Mouse (Mus musculus): ENCODE results near the gene Gtpbp3. TPM values are rescaled to one million over a fixed set of nuclear protein-coding genes. Genes with fewer than 3 reads are reported as not detected.

Gene Gtpbp3
- polyA plus RNA-seq, 2 experiments: 1.3 to 9.2 TPM

- peaks cover 8 to 14% of the 10 kb centered on the region in 2 experiments for H3K4me1 ChIP-seq (replicated peaks; ENCODE audit: control insufficient read depth in 2 of 2, insufficient read depth in 2 of 2, low read length in 1 of 2)
- ATAC-seq (ENCODE audit: insufficient read depth) (no peak), DNase-seq (ENCODE audit: low read depth in 3 of 3, low spot score in 3 of 3) (no peak)
- no peak overlapping the region for H3K4me3 ChIP-seq (ENCODE audit: insufficient read depth in 1 of 2, low read depth in 2 of 2, low read length in 2 of 2)
- H3K27ac ChIP-seq: no peak overlapping the region
- peaks cover 13% of the 10 kb centered on the region for H3K36me3 ChIP-seq (replicated peaks; ENCODE audit: control insufficient read depth, insufficient read depth, low read depth)
- H3K9ac ChIP-seq (replicated peaks): no peak overlapping the region
- no peaks in the 10 kb centered on the region for H3K9me3 ChIP-seq (ENCODE audit: control insufficient read depth, low read length)
- no peaks in the 10 kb centered on the region for H3K27me3 ChIP-seq (ENCODE audit: control insufficient read depth, insufficient read depth, low read length)
- TF ChIP-seq EP300 (IDR thresholded peaks at IDR 0.05; ENCODE audit: low read depth) (no peak), CTCF (IDR thresholded peaks at IDR 0.05; ENCODE audit: low read depth) (peak; percentile 46)
- WGBS (ENCODE audit: insufficient replicate concordance): 88% methylated on average over 8 of the region's 8 CpGs
- H3K4me2 ChIP-seq (ENCODE audit: low read depth): no peak overlapping the region
Observed at GRCm38 (mm10) chr8:71472601-71473386, 15.1 kb upstream of the Gtpbp3 start.

GRCm38 (mm10) chr8:71474344-71474743 lies 13.6 kb upstream of the Gtpbp3 start:
- H3K4me1 ChIP-seq (replicated peaks; ENCODE audit: control insufficient read depth in 2 of 2, insufficient read depth in 2 of 2, low read length in 1 of 2): peaks cover 8 to 12% of the 10 kb centered on the region in 2 experiments
- H3K27me3 ChIP-seq (ENCODE audit: control insufficient read depth, insufficient read depth, low read length): no peaks in the 10 kb centered on the region
- H3K27ac ChIP-seq: no peak overlapping the region
- no peak overlapping the region for H3K4me3 ChIP-seq (ENCODE audit: insufficient read depth in 1 of 2, low read depth in 2 of 2, low read length in 2 of 2)
- ATAC-seq (ENCODE audit: insufficient read depth): no peak
- TF ChIP-seq CTCF (IDR thresholded peaks at IDR 0.05; ENCODE audit: low read depth) (no peak), EP300 (IDR thresholded peaks at IDR 0.05; ENCODE audit: low read depth) (no peak)
- H3K4me2 ChIP-seq (ENCODE audit: low read depth): no peak overlapping the region
- no peaks in the 10 kb centered on the region for H3K9me3 ChIP-seq (ENCODE audit: control insufficient read depth, low read length)
- 90% methylated on average over 18 of the region's 18 CpGs for WGBS (ENCODE audit: insufficient replicate concordance)
- H3K9ac ChIP-seq (replicated peaks): no peak overlapping the region
- H3K36me3 ChIP-seq (replicated peaks; ENCODE audit: control insufficient read depth, insufficient read depth, low read depth): peaks cover 13% of the 10 kb centered on the region
- no peak for DNase-seq (ENCODE audit: low read depth in 3 of 3, low spot score in 3 of 3)

- Histone ChIP-seq H3K4me1 (replicated peaks; ENCODE audit: control insufficient read depth in 2 of 2, insufficient read depth in 2 of 2, low read length in 1 of 2) (peaks cover 2 to 9% of the 10 kb centered on the region in 2 experiments; a peak in 3 of 4 replicates), H3K9ac (replicated peaks) (no peak overlapping the region), H3K4me2 (ENCODE audit: low read depth) (no peak overlapping the region; the same call in 1 of the 2 replicates), H3K4me3 (ENCODE audit: insufficient read depth in 1 of 2, low read depth in 2 of 2, low read length in 2 of 2) (no peak overlapping the region), H3K27ac (no peak overlapping the region), H3K36me3 (replicated peaks; ENCODE audit: control insufficient read depth, insufficient read depth, low read depth) (peaks cover 13% of the 10 kb centered on the region), H3K9me3 (ENCODE audit: control insufficient read depth, low read length) (no peaks in the 10 kb centered on the region), H3K27me3 (ENCODE audit: control insufficient read depth, insufficient read depth, low read length) (no peaks in the 10 kb centered on the region)
- 84% methylated on average over 25 of the region's 25 CpGs for WGBS (ENCODE audit: insufficient replicate concordance)
- TF ChIP-seq EP300 (IDR thresholded peaks at IDR 0.05; ENCODE audit: low read depth) (no peak), CTCF (IDR thresholded peaks at IDR 0.05; ENCODE audit: low read depth) (no peak)
- no peak for ATAC-seq (ENCODE audit: insufficient read depth)
- no peak for DNase-seq (ENCODE audit: low read depth in 3 of 3, low spot score in 3 of 3)
Observed at GRCm38 (mm10) chr8:71474785-71475701, 12.9 kb upstream of the Gtpbp3 start.

GRCm38 (mm10) chr8:71475702-71476075 lies 12.2 kb upstream of the Gtpbp3 start:
- TF ChIP-seq EP300 (IDR thresholded peaks at IDR 0.05; ENCODE audit: low read depth) (no peak), CTCF (IDR thresholded peaks at IDR 0.05; ENCODE audit: low read depth) (no peak)
- ATAC-seq (ENCODE audit: insufficient read depth) (no peak), DNase-seq (ENCODE audit: low read depth in 3 of 3, low spot score in 3 of 3) (no peak)
- peak overlapping the region; percentile 54; the same call in 1 of the 2 replicates for H3K9ac ChIP-seq (replicated peaks)
- WGBS (ENCODE audit: insufficient replicate concordance): 28% methylated on average over 4 of the region's 4 CpGs
- no peaks in the 10 kb centered on the region for H3K9me3 ChIP-seq (ENCODE audit: control insufficient read depth, low read length)
- H3K4me2 ChIP-seq (ENCODE audit: low read depth): peak overlapping the region; percentile 82
- H3K36me3 ChIP-seq (replicated peaks; ENCODE audit: control insufficient read depth, insufficient read depth, low read depth): peaks cover 13% of the 10 kb centered on the region
- H3K27me3 ChIP-seq (ENCODE audit: control insufficient read depth, insufficient read depth, low read length): no peaks in the 10 kb centered on the region
- H3K4me1 ChIP-seq (replicated peaks; ENCODE audit: control insufficient read depth in 2 of 2, insufficient read depth in 2 of 2, low read length in 1 of 2): peaks cover 0 to 8% of the 10 kb centered on the region in 2 experiments; a peak in 2 of 4 replicates
- peak overlapping the region in 1 of 2 experiments; percentile 54; a peak in 2 of 4 replicates for H3K4me3 ChIP-seq (ENCODE audit: insufficient read depth in 1 of 2, low read depth in 2 of 2, low read length in 2 of 2)
- H3K27ac ChIP-seq: no peak overlapping the region
